Mouse (Mus musculus) forebrain, embryonic 16.5 days (tissue): Measurements from ENCODE around the gene Atp2c2. TPM values are rescaled to one million over a fixed set of nuclear protein-coding genes. Genes with fewer than 3 reads are reported as not detected.
A peak's percentile ranks its signal among the peaks of the same experiment; 100 is the strongest.

Experiments used
- ATAC-seq: fragments of 200-750 bp; cut with Nextera tagmentation; 2 replicates; pipeline ENCODE4 v1.8.0; 2017; ENCODE audit warnings: mild to moderate bottlenecking, moderate library complexity
- H3K27ac ChIP-seq: fragments of 300-500 bp; sonication (generic); 2 replicates; pipeline ENCODE4 v1.5.1; 2014; ENCODE audit warnings: low read length, control low read depth
- H3K27me3 ChIP-seq: fragments of 300-500 bp; sonication (generic); replicated peaks from 2 replicates; pipeline ENCODE4 v1.6.1; 2014; ENCODE audit warnings: low read length; ENCODE audit not compliant: control insufficient read depth, insufficient read depth
- H3K36me3 ChIP-seq: fragments of 300-500 bp; sonication (generic); 2 replicates; pipeline ENCODE4 v1.6.1; 2014; ENCODE audit not compliant: control insufficient read depth, insufficient read depth
- H3K4me1 ChIP-seq: fragments of 300-500 bp; sonication (generic); replicated peaks from 2 replicates; pipeline ENCODE4 v1.6.1; 2014; ENCODE audit warnings: low read length; ENCODE audit not compliant: control insufficient read depth, insufficient read depth
- H3K4me2 ChIP-seq: fragments of 300-500 bp; sonication (generic); 2 replicates; pipeline ENCODE4 v1.6.1; 2014; ENCODE audit warnings: mild to moderate bottlenecking, low read length, control low read depth
- H3K4me3 ChIP-seq: fragments of 300-500 bp; sonication (generic); replicated peaks from 2 replicates; pipeline ENCODE4 v1.5.1; 2014; ENCODE audit warnings: mild to moderate bottlenecking, low read length, control low read depth
- H3K9ac ChIP-seq: fragments of 300-500 bp; sonication (generic); replicated peaks from 2 replicates; pipeline ENCODE4 v1.6.1; 2014; ENCODE audit warnings: low read depth, low read length, control low read depth
- H3K9me3 ChIP-seq: fragments of 300-500 bp; sonication (generic); 2 replicates; pipeline ENCODE4 v1.6.1; 2016; ENCODE audit warnings: low read length; ENCODE audit not compliant: control insufficient read depth
- WGBS: fragments of 180-500 bp; shearing (Covaris S2); extraction: QIAGEN DNeasy Blood & Tissue Kit; methylation state at CpG from one replicate; pipeline ENCODE4 v1.1.7; 2014; 5-methylcytosine and 5-hydroxymethylcytosine counted together
- polyA plus RNA-seq: library from polyadenylated mRNA; unstranded; fragments of >200 nt; fragmentation: Nextera tagmentation; extraction: Ambion mirVana; gene quantifications from 2 replicates; pipeline ENCODE4 v1.2.1, GENCODE M21; 2015

Gene Atp2c2
- polyA plus RNA-seq, 1 experiment from 2014 or later = 0.06 TPM

DNA sequence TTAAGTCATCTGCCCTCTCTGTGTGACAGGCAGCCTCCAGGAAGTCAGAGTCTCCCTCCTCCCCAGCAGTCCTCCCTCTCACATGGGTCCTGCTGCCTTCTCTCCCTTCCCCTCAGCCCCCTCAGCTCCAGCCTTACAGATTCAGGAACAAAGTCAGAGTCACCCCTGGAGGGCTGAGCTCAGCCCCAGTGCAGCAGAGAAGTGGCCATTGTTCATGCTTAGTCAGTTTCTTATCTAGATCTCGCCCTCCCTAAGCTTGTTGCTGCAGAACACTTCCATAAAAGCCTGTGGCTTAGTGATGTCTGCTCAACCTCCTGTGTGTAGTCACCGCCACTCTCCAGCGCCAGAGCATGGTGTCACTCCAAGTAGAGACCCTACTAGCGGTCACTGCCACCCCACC lies 44.8 kb downstream of the Atp2c2 start:
- Histone ChIP-seq H3K9ac (no peak overlapping the region), H3K36me3 (no peaks in the 10 kb centered on the region), H3K4me2 (no peak overlapping the region), H3K27ac (no peak overlapping the region), H3K9me3 (no peaks in the 10 kb centered on the region), H3K4me1 (no peaks in the 10 kb centered on the region), H3K4me3 (no peak overlapping the region), H3K27me3 (no peaks in the 10 kb centered on the region)
- ATAC-seq = no peak
- WGBS = 91% methylated on average over 4 of the region's 4 CpGs

GRCm38 (mm10) chr8:119755238-119756146 lies 55.7 kb downstream of the Atp2c2 start:
- Histone ChIP-seq H3K27me3 (no peaks in the 10 kb centered on the region), H3K4me2 (peak overlapping the region; percentile 40), H3K4me1 (peaks cover 10% of the 10 kb centered on the region), H3K36me3 (no peaks in the 10 kb centered on the region), H3K4me3 (peak overlapping the region; percentile 22), H3K9me3 (no peaks in the 10 kb centered on the region), H3K9ac (no peak overlapping the region), H3K27ac (no peak overlapping the region)
- WGBS = 18% methylated on average over 28 of the region's 28 CpGs
- ATAC-seq = no peak

- 57% methylated on average over 2 of the region's 2 CpGs for WGBS
- no peaks in the 10 kb centered on the region for H3K9me3 ChIP-seq
- H3K27me3 ChIP-seq = no peaks in the 10 kb centered on the region
- no peak overlapping the region for H3K4me3 ChIP-seq
- no peak overlapping the region for H3K4me2 ChIP-seq
- no peaks in the 10 kb centered on the region for H3K36me3 ChIP-seq
- H3K27ac ChIP-seq = no peak overlapping the region
- no peak overlapping the region for H3K9ac ChIP-seq
- H3K4me1 ChIP-seq = peaks cover 10% of the 10 kb centered on the region
- ATAC-seq = no peak
Measured at GRCm38 (mm10) chr8:119756147-119756461, 56.3 kb downstream of the Atp2c2 start.

- WGBS = 57% methylated on average over 5 of the region's 5 CpGs
- H3K9me3 ChIP-seq = no peaks in the 10 kb centered on the region
- H3K27me3 ChIP-seq = no peaks in the 10 kb centered on the region
- H3K4me1 ChIP-seq = peaks cover 10% of the 10 kb centered on the region
- H3K27ac ChIP-seq = no peak overlapping the region
- H3K4me3 ChIP-seq = no peak overlapping the region
- no peaks in the 10 kb centered on the region for H3K36me3 ChIP-seq
- ATAC-seq = no peak
- no peak overlapping the region for H3K9ac ChIP-seq
- H3K4me2 ChIP-seq = no peak overlapping the region
Measured at GRCm38 (mm10) chr8:119756538-119756937, 56.7 kb downstream of the Atp2c2 start.

DNA sequence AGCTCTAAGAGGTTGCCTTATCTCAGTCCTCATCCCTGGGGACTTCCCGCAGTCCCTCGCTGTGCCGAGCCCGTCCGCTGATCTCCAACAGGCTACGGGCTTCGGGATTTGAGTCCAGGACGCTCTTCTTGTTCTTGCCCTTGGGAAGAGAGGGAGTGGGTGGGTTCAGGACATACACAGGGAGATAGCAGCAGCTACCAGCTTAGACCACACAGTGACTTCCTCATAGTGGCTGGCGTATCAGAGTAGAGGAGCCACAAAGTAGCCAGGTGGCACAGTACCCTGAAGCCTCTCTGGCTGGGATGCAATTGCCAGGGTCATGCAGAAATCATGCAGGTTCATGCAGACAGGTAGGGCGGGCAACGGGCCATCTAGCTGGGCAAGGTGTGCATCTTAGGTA lies 61.9 kb downstream of the Atp2c2 start:
- H3K9me3 ChIP-seq = no peaks in the 10 kb centered on the region
- H3K9ac ChIP-seq = no peak overlapping the region
- H3K27ac ChIP-seq = no peak overlapping the region
- no peak overlapping the region for H3K4me3 ChIP-seq
- no peak for ATAC-seq
- peaks cover 3% of the 10 kb centered on the region; the same call in 1 of the 2 replicates for H3K36me3 ChIP-seq
- H3K27me3 ChIP-seq = no peaks in the 10 kb centered on the region
- H3K4me2 ChIP-seq = no peak overlapping the region
- no peaks in the 10 kb centered on the region for H3K4me1 ChIP-seq
- WGBS = 92% methylated on average over 11 of the region's 11 CpGs

DNA sequence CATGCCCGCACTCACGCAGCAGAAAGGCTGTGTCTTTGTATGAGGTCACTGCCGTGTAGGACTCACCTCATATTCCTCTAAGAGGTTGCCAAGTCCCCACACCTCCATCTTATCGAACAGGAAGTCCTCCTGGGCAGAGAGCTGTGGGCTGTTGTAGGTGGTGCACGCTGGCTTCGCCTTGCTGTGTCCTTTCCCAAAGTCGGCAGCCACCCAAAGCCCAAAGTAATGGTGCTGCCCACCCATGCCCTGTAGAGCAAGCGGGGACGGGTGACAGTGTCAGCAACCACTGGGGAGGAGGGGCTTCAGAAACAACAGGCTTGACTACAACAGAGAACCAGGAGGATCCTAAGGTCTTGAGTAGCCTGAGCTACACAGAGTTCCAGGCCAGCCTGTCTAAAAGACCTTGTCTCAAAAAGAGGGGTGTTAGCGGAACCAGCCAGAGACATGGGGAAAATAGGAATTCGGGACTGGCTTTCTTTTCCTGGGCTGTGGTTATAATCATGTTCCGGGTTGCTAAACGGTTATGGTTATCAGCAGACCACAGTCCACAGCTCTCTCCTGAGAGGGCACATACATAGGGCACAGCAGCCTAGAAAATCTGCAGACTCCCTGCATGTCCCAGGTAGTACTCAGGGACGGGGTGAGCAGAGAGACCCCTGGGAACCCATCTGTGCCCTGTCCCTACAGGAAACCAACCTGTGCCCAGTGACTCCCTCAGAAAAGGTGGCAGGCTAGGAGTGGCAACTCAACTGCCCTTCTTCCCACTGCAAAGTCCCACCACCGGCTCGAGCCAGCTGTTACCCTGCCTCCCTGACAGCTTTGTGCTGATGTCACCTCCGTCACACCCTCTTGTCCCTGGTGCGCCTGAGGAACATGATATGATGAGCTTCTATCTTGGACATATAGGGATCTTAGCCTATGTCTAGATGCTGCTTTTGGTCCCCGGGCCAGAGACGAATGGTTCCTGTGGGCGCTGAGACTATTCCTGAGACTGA lies 62.7 kb downstream of the Atp2c2 start:
- no peaks in the 10 kb centered on the region for H3K4me1 ChIP-seq
- no peak overlapping the region for H3K9ac ChIP-seq
- 89% methylated on average over 21 of the region's 21 CpGs for WGBS
- H3K9me3 ChIP-seq = no peaks in the 10 kb centered on the region
- H3K27me3 ChIP-seq = no peaks in the 10 kb centered on the region
- H3K36me3 ChIP-seq = peaks cover 3% of the 10 kb centered on the region; the same call in 1 of the 2 replicates
- no peak for ATAC-seq
- H3K4me3 ChIP-seq = no peak overlapping the region
- no peak overlapping the region for H3K27ac ChIP-seq
- H3K4me2 ChIP-seq = no peak overlapping the region

GRCm38 (mm10) chr8:119765311-119765710 lies 65.5 kb downstream of the Atp2c2 start:
- H3K36me3 ChIP-seq = peaks cover 3% of the 10 kb centered on the region; the same call in 1 of the 2 replicates
- no peak overlapping the region for H3K9ac ChIP-seq
- H3K9me3 ChIP-seq = no peaks in the 10 kb centered on the region
- H3K27ac ChIP-seq = no peak overlapping the region
- no peak overlapping the region for H3K4me2 ChIP-seq
- no peaks in the 10 kb centered on the region for H3K27me3 ChIP-seq
- ATAC-seq = no peak
- 88% methylated on average over 10 of the region's 10 CpGs for WGBS
- H3K4me3 ChIP-seq = no peak overlapping the region
- no peaks in the 10 kb centered on the region for H3K4me1 ChIP-seq

DNA sequence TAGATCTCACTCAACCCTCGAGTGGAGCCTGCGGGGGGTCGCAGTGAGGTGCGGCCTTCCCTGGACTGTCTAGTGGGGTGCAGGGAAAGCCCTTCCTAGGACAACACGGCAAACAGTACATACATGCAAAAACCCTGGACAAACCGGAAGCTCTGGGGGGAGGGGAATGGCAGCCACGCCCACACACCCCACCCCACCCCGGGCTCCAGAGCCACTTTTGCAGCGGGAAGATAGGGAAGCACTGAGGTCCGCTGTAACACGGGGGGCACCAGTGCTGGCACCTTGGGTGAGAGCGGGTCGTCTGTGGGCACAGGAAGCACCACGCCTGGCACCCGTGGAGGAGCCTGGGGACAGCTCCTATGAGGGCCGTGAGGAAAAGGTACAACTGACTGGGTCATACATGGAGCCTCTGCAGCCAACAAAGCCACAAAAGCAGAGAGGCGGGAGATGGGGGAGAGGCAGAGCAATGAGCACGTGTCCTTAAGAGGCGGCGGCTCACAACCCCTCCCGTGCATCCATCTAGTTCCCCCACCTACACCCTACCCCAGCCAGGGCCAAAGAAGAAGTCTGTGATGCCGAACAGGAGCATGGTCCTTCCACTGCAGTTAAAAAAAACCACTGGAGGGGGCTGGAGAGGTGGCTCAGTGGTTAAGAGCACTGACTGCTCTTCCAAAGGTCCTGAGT lies 66.1 kb downstream of the Atp2c2 start:
- Histone ChIP-seq H3K4me2 (no peak overlapping the region), H3K9me3 (no peaks in the 10 kb centered on the region), H3K36me3 (peaks cover 3% of the 10 kb centered on the region; the same call in 1 of the 2 replicates), H3K4me3 (no peak overlapping the region), H3K4me1 (no peaks in the 10 kb centered on the region), H3K27me3 (no peaks in the 10 kb centered on the region), H3K9ac (no peak overlapping the region), H3K27ac (no peak overlapping the region)
- 87% methylated on average over 22 of the region's 22 CpGs for WGBS
- no peak for ATAC-seq
